Mouse (Mus musculus): ENCODE data around the gene Atp6v0e. TPM values are rescaled to one million over a fixed set of nuclear protein-coding genes. Genes with fewer than 3 reads are reported as not detected.

Atp6v0e gene
- polyA plus RNA-seq, 1 experiment = 119 TPM

GRCm38 (mm10) chr17:26639791-26640190, 23.2 kb upstream of the Atp6v0e start:
- Histone ChIP-seq H3K36me3 (ENCODE audit: control insufficient read depth, insufficient read depth, low read length) (peaks cover 30% of the 10 kb centered on the region), H3K27ac (ENCODE audit: insufficient read depth, low read depth, low read length) (no peak overlapping the region), H3K27me3 (ENCODE audit: control insufficient read depth, insufficient read depth, low read length) (no peaks in the 10 kb centered on the region), H3K4me1 (ENCODE audit: control insufficient read depth, insufficient read depth, insufficient read length, low read length) (peaks cover 6% of the 10 kb centered on the region), H3K4me3 (ENCODE audit: low read depth, low read length) (no peak overlapping the region)
- TF ChIP-seq POLR2A (IDR thresholded peaks at IDR 0.05; ENCODE audit: low read depth, low read length) = no peak
- 81% methylated on average over 2 of the region's 2 CpGs for WGBS

- TF ChIP-seq POLR2A (IDR thresholded peaks at IDR 0.05; ENCODE audit: low read depth, low read length) (no peak), CTCF (IDR thresholded peaks at IDR 0.05; ENCODE audit: extremely low read depth, insufficient read length, insufficient replicate concordance, low read depth, low read length) (no peak)
- H3K36me3 ChIP-seq (ENCODE audit: control insufficient read depth, insufficient read depth, low read length) = peaks cover 30% of the 10 kb centered on the region
- H3K4me1 ChIP-seq (ENCODE audit: control insufficient read depth, insufficient read depth, insufficient read length, low read length) = peaks cover 6% of the 10 kb centered on the region
- 96% methylated on average over 3 of the region's 3 CpGs for WGBS
- H3K4me3 ChIP-seq (ENCODE audit: low read depth, low read length) = no peak overlapping the region
- H3K27me3 ChIP-seq (ENCODE audit: control insufficient read depth, insufficient read depth, low read length) = no peaks in the 10 kb centered on the region
- no peak overlapping the region for H3K27ac ChIP-seq (ENCODE audit: insufficient read depth, low read depth, low read length)
Measured at GRCm38 (mm10) chr17:26640286-26640740, 22.7 kb upstream of the Atp6v0e start.

DNA sequence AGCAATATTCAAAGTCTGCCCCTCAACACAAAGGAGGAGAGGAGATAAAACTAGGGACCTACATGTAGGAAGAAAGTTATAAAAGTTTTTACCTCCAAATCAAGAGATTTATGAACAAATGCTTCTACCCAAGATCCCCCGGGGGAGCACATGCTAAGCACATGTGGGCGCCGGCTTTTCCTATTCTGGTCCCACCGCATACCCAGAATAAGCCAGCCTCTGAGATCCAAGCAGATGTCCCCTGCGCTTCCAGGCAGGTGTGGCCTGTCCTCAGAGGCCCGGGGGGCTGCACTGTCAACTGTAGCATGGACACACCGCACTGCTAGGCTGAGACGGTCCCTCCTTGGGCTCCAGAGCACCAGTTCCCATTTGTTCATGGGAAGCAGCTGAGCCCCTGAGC, 19.6 kb upstream of the Atp6v0e start:
- Histone ChIP-seq H3K27ac (ENCODE audit: insufficient read depth, low read depth, low read length) (no peak overlapping the region), H3K4me1 (ENCODE audit: control insufficient read depth, insufficient read depth, insufficient read length, low read length) (no peaks in the 10 kb centered on the region), H3K4me3 (ENCODE audit: low read depth, low read length) (no peak overlapping the region), H3K36me3 (ENCODE audit: control insufficient read depth, insufficient read depth, low read length) (peaks cover 31% of the 10 kb centered on the region), H3K27me3 (ENCODE audit: control insufficient read depth, insufficient read depth, low read length) (no peaks in the 10 kb centered on the region)
- TF ChIP-seq CTCF (IDR thresholded peaks at IDR 0.05; ENCODE audit: extremely low read depth, insufficient read length, insufficient replicate concordance, low read depth, low read length) (no peak), POLR2A (IDR thresholded peaks at IDR 0.05; ENCODE audit: low read depth, low read length) (no peak)
- WGBS = 96% methylated on average over 8 of the region's 8 CpGs

GRCm38 (mm10) chr17:26643993-26644392, 19.0 kb upstream of the Atp6v0e start:
- WGBS = 96% methylated on average over 2 of the region's 2 CpGs
- peaks cover 31% of the 10 kb centered on the region for H3K36me3 ChIP-seq (ENCODE audit: control insufficient read depth, insufficient read depth, low read length)
- no peaks in the 10 kb centered on the region for H3K27me3 ChIP-seq (ENCODE audit: control insufficient read depth, insufficient read depth, low read length)
- H3K27ac ChIP-seq (ENCODE audit: insufficient read depth, low read depth, low read length) = no peak overlapping the region
- H3K4me3 ChIP-seq (ENCODE audit: low read depth, low read length) = no peak overlapping the region
- no peaks in the 10 kb centered on the region for H3K4me1 ChIP-seq (ENCODE audit: control insufficient read depth, insufficient read depth, insufficient read length, low read length)
- TF ChIP-seq POLR2A (IDR thresholded peaks at IDR 0.05; ENCODE audit: low read depth, low read length) (no peak), CTCF (IDR thresholded peaks at IDR 0.05; ENCODE audit: extremely low read depth, insufficient read length, insufficient replicate concordance, low read depth, low read length) (no peak)

DNA sequence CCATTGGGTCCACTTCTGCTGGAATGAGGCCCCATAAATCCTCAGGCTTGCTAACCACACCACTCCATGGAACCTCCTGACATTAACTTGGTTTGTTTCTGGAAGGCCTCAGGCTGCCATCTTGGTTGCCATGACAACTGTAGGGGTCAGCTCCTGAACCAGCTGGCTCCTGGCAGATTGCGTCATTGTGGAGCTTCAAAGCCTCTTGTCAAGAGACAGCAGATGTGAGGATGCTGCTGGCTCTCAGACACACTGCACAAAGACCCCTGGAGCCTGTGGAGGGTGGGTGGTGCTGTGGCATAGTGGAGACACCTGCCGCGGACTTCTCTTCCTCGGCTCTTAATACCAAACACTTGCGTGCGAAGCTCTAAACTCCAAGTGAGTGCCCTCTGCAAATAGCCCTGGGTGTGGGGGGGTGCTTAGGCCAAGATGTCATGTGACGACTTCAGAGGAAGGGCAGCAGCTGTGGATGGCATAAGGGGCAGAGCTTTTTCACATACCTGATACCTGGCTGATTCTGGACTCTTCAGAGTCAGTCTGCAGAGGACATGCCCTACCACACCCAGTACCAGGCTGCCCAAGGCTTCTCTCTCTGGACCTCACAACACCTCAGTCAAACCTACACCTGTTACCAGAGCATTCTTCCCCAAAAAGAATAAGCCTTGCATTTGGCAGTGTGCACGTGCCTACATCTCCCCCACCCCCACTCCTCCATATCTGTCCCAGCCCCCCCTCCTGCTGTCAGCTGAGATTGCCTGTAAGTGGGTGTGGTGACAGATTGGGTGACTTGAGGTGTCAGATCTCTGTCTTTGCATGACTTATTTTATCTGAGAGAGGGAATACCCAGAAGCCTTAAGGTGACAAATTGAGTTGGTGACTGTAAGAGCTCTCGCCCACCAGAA, 18.3 kb upstream of the Atp6v0e start:
- WGBS = 87% methylated on average over 9 of the region's 9 CpGs
- no peak overlapping the region for H3K4me3 ChIP-seq (ENCODE audit: low read depth, low read length)
- no peaks in the 10 kb centered on the region for H3K4me1 ChIP-seq (ENCODE audit: control insufficient read depth, insufficient read depth, insufficient read length, low read length)
- TF ChIP-seq POLR2A (IDR thresholded peaks at IDR 0.05; ENCODE audit: low read depth, low read length) = no peak
- no peak for TF ChIP-seq CTCF (IDR thresholded peaks at IDR 0.05; ENCODE audit: extremely low read depth, insufficient read length, insufficient replicate concordance, low read depth, low read length)
- no peaks in the 10 kb centered on the region for H3K27me3 ChIP-seq (ENCODE audit: control insufficient read depth, insufficient read depth, low read length)
- peaks cover 27% of the 10 kb centered on the region for H3K36me3 ChIP-seq (ENCODE audit: control insufficient read depth, insufficient read depth, low read length)
- H3K27ac ChIP-seq (ENCODE audit: insufficient read depth, low read depth, low read length) = no peak overlapping the region

DNA sequence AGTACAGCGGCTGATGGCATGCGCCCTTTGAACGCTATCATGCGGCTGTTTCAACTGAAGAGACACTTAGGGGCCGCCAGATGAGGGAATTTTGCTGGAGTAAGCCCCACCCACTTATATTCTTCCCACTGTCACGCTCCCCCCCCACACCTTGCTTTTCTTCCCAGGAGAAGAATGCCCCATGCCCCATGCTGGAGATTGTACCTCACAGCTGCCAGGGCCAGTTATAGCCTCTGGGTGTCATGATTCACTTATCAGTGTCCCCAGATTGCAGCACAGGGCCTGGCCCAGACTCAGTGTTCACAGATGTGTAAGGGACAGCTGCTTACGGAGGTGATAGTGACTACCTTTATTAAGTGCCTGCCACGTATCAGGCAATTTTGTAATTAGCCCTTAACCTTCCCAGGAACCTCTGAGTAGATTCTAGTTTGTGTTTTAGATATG, 17.6 kb upstream of the Atp6v0e start:
- 86% methylated on average over 8 of the region's 8 CpGs for WGBS
- Histone ChIP-seq H3K4me3 (ENCODE audit: low read depth, low read length) (no peak overlapping the region), H3K4me1 (ENCODE audit: control insufficient read depth, insufficient read depth, insufficient read length, low read length) (no peaks in the 10 kb centered on the region), H3K27ac (ENCODE audit: insufficient read depth, low read depth, low read length) (no peak overlapping the region), H3K27me3 (ENCODE audit: control insufficient read depth, insufficient read depth, low read length) (no peaks in the 10 kb centered on the region), H3K36me3 (ENCODE audit: control insufficient read depth, insufficient read depth, low read length) (peaks cover 26% of the 10 kb centered on the region)
- TF ChIP-seq POLR2A (IDR thresholded peaks at IDR 0.05; ENCODE audit: low read depth, low read length) (no peak), CTCF (IDR thresholded peaks at IDR 0.05; ENCODE audit: extremely low read depth, insufficient read length, insufficient replicate concordance, low read depth, low read length) (no peak)

GRCm38 (mm10) chr17:26647283-26647682, 15.7 kb upstream of the Atp6v0e start:
- H3K36me3 ChIP-seq (ENCODE audit: control insufficient read depth, insufficient read depth, low read length) = peaks cover 15% of the 10 kb centered on the region; the same call in 1 of the 2 replicates
- TF ChIP-seq CTCF (IDR thresholded peaks at IDR 0.05; ENCODE audit: extremely low read depth, insufficient read length, insufficient replicate concordance, low read depth, low read length) = no peak
- TF ChIP-seq POLR2A (IDR thresholded peaks at IDR 0.05; ENCODE audit: low read depth, low read length) = no peak
- 0 out of 2 replicates have a peak overlapping the region, but pooled peaks have one; percentile 3 for H3K27ac ChIP-seq (ENCODE audit: insufficient read depth, low read depth, low read length)
- no peaks in the 10 kb centered on the region for H3K4me1 ChIP-seq (ENCODE audit: control insufficient read depth, insufficient read depth, insufficient read length, low read length)
- H3K27me3 ChIP-seq (ENCODE audit: control insufficient read depth, insufficient read depth, low read length) = no peaks in the 10 kb centered on the region
- 76% methylated on average over 13 of the region's 13 CpGs for WGBS
- H3K4me3 ChIP-seq (ENCODE audit: low read depth, low read length) = no peak overlapping the region
